Mouse (Mus musculus) induced T-regulatory cell, adult 2 months (primary cell): ENCODE measurements at regions not wholly inside any gene's neighbourhood (a gene's known extent, or its start where the extent isn't known, plus 50 kb on each side); places are given as distances from the start of the nearest gene placed in this dataset.

Experiments
- DNase-seq: peaks from one replicate; pipeline ENCODE4 v3.0.0-alpha.2; 2012; ENCODE audit warnings: low read depth

- DNase-seq: no peak
Observed at GRCm38 (mm10) chr7:73141167-73141566, 234.1 kb upstream of the Rgma start.

- DNase-seq: no peak
Observed at GRCm38 (mm10) chr7:73143902-73144301, 231.4 kb upstream of the Rgma start.

GRCm38 (mm10) chr7:73144846-73145245 is 230.5 kb upstream of the Rgma start:
- DNase-seq: no peak

- DNase-seq: no peak
Observed at GRCm38 (mm10) chr7:73147251-73147650, 228.1 kb upstream of the Rgma start.

GRCm38 (mm10) chr7:73150436-73150835 is 224.9 kb upstream of the Rgma start:
- no peak for DNase-seq

GRCm38 (mm10) chr7:73151586-73152467 is 223.5 kb upstream of the Rgma start:
- DNase-seq: no peak

GRCm38 (mm10) chr7:73153668-73154067 is 221.6 kb upstream of the Rgma start:
- no peak for DNase-seq

GRCm38 (mm10) chr7:73158833-73159232 is 216.5 kb upstream of the Rgma start:
- DNase-seq: no peak

- DNase-seq: no peak
Observed at GRCm38 (mm10) chr7:73160968-73161367, 214.3 kb upstream of the Rgma start.

- no peak for DNase-seq
Observed at GRCm38 (mm10) chr7:73163687-73164086, 211.6 kb upstream of the Rgma start.

GRCm38 (mm10) chr7:73165521-73165920 is 209.8 kb upstream of the Rgma start:
- DNase-seq: no peak

- DNase-seq: no peak
Observed at GRCm38 (mm10) chr7:73169416-73169815, 205.9 kb upstream of the Rgma start.

- no peak for DNase-seq
Observed at GRCm38 (mm10) chr7:73172615-73173014, 202.7 kb upstream of the Rgma start.

- DNase-seq: no peak
Observed at GRCm38 (mm10) chr7:73183761-73184160, 191.5 kb upstream of the Rgma start.

- no peak for DNase-seq
Observed at GRCm38 (mm10) chr7:73184208-73185070, 190.9 kb upstream of the Rgma start.

- no peak for DNase-seq
Observed at GRCm38 (mm10) chr7:73185071-73185531, 190.2 kb upstream of the Rgma start.

GRCm38 (mm10) chr7:73185591-73185990 is 189.7 kb upstream of the Rgma start:
- no peak for DNase-seq

- no peak for DNase-seq
Observed at GRCm38 (mm10) chr7:73186501-73186900, 188.8 kb upstream of the Rgma start.

GRCm38 (mm10) chr7:73191388-73192278 is 183.7 kb upstream of the Rgma start:
- DNase-seq: no peak

- no peak for DNase-seq
Observed at GRCm38 (mm10) chr7:73192839-73193238, 182.5 kb upstream of the Rgma start.

- DNase-seq: no peak
Observed at GRCm38 (mm10) chr7:73195306-73195705, 180.0 kb upstream of the Rgma start.
